Mouse (Mus musculus) neural tube, embryonic 15.5 days (tissue): ENCODE measurements around the gene Hal. TPM values are rescaled to one million over a fixed set of nuclear protein-coding genes. Genes with fewer than 3 reads are reported as not detected.
A peak's percentile ranks its signal among the peaks of the same experiment; 100 is the strongest.

ENCODE experiments used
- ATAC-seq: fragments of 200-750 bp; cut with Nextera tagmentation; 2 replicates; pipeline ENCODE4 v1.8.0; 2017; ENCODE audit warnings: mild to moderate bottlenecking, moderate TSS enrichment, moderate library complexity; ENCODE audit not compliant: low FRiP score
- H3K27ac ChIP-seq: fragments of 300-500 bp; sonication (generic); replicated peaks from 2 replicates; pipeline ENCODE4 v1.5.1; 2015; ENCODE audit warnings: mild to moderate bottlenecking, inconsistent platforms
- H3K27me3 ChIP-seq: fragments of 300-500 bp; sonication (generic); replicated peaks from 2 replicates; pipeline ENCODE4 v1.6.1; 2015; ENCODE audit warnings: inconsistent platforms
- H3K36me3 ChIP-seq: fragments of 300-500 bp; sonication (generic); 2 replicates; pipeline ENCODE4 v1.6.1; 2015; ENCODE audit warnings: inconsistent platforms
- H3K4me1 ChIP-seq: fragments of 300-500 bp; sonication (generic); 2 replicates; pipeline ENCODE4 v1.6.1; 2015; ENCODE audit warnings: inconsistent platforms
- H3K4me2 ChIP-seq: fragments of 300-500 bp; sonication (generic); 2 replicates; pipeline ENCODE4 v1.6.1; 2015; ENCODE audit warnings: inconsistent platforms, mild to moderate bottlenecking, moderate library complexity
- H3K4me3 ChIP-seq: fragments of 300-500 bp; sonication (generic); replicated peaks from 2 replicates; pipeline ENCODE4 v1.5.1; 2015; ENCODE audit warnings: mild to moderate bottlenecking, inconsistent platforms
- H3K9ac ChIP-seq: fragments of 300-500 bp; sonication (generic); replicated peaks from 2 replicates; pipeline ENCODE4 v1.6.1; 2015; ENCODE audit warnings: mild to moderate bottlenecking, inconsistent platforms
- H3K9me3 ChIP-seq: fragments of 300-500 bp; sonication (generic); replicated peaks from 2 replicates; pipeline ENCODE4 v1.6.1; 2016; ENCODE audit warnings: inconsistent platforms
- WGBS: fragments of 180-500 bp; shearing (Covaris S2); methylation state at CpG from one replicate; pipeline ENCODE4 v1.1.7; 2015; ENCODE audit warnings: mixed read lengths; 5-methylcytosine and 5-hydroxymethylcytosine counted together
- polyA plus RNA-seq: library from polyadenylated mRNA; unstranded; fragments of >200 nt; fragmentation: Nextera tagmentation; extraction: Ambion mirVana; gene quantifications from 2 replicates; pipeline ENCODE4 v1.2.1, GENCODE M21; 2015

Gene Hal
- polyA plus RNA-seq: 0.09 and 0.24 TPM in 2 replicates

DNA sequence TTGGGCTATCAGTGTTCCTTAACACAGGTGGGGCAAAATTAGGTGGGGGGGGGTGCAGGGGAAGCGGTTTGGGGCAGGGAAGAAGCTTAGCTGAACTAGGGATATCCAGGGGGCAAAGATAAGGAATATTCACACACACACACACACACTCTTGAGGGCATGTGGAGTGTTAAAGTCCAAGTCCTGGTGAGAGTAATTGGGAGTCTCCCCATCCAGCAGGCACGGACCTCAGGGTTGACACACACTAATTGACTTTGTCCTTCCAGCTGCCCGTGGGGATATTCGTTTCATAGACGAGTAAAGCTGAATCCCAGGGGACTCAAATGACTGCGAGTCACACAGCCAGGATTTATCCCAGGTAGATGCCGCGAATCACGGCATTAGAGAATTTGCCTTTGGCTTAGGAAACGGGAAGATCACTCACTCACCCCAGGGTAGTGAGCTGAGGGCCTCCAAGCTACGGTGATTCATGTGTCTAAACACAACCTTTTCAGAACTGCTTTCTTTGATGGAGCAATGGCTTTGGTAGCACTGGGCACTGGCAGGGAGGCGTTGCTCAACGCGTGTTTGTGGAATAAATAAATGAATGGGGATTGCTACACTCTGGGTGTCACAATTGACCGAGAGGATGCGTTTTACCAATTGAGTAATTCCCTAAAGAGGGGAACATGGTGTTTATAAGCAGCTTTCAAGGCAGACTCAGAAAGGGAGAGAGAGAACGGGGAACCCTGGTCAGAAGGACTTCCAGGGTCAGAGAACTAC is at the start of gene Hal:
Hal (plus strand) TSS at position 703 of the 762 bp plus-strand sequence.
- ATAC-seq: no peak
- no peaks in the 10 kb centered on the region for H3K27me3 ChIP-seq
- no peak within 1 kb of the TSS for H3K4me2 ChIP-seq
- WGBS: 55% methylated on average over 17 of the region's 17 CpGs
- peaks cover 2% of the 10 kb centered on the region; the same call in 1 of the 2 replicates for H3K36me3 ChIP-seq
- no peak within 1 kb of the TSS for H3K4me3 ChIP-seq
- H3K27ac ChIP-seq: no peak within 1 kb of the TSS
- no peak within 1 kb of the TSS for H3K9ac ChIP-seq
- no peaks in the 10 kb centered on the region for H3K4me1 ChIP-seq
- no peaks in the 10 kb centered on the region for H3K9me3 ChIP-seq

DNA sequence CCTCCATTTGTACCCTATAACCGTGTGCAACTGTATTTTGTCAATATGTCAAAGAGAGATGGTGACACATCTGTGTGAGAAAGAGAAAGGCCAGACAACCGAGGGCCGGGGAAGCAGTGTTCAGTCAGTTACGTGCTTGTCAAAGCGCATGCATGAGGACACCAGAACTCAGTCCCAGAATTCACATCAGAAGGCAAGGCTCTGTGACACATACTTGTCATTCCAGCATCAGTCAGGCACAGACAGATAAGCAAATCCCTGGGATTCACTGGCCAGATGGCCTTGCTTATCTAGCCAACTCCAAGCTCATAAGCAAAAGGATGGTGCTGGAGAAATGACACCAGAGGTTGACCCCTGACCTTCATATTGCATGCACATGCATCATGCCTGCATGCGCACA is 47.1 kb upstream of the Hal start:
- H3K9ac ChIP-seq: no peak overlapping the region
- no peak overlapping the region for H3K27ac ChIP-seq
- WGBS: 92% methylated on average over 6 of the region's 6 CpGs
- H3K9me3 ChIP-seq: no peaks in the 10 kb centered on the region
- H3K4me1 ChIP-seq: no peaks in the 10 kb centered on the region
- no peak overlapping the region for H3K4me3 ChIP-seq
- no peaks in the 10 kb centered on the region for H3K36me3 ChIP-seq
- H3K4me2 ChIP-seq: no peak overlapping the region
- H3K27me3 ChIP-seq: no peaks in the 10 kb centered on the region
- no peak for ATAC-seq

DNA sequence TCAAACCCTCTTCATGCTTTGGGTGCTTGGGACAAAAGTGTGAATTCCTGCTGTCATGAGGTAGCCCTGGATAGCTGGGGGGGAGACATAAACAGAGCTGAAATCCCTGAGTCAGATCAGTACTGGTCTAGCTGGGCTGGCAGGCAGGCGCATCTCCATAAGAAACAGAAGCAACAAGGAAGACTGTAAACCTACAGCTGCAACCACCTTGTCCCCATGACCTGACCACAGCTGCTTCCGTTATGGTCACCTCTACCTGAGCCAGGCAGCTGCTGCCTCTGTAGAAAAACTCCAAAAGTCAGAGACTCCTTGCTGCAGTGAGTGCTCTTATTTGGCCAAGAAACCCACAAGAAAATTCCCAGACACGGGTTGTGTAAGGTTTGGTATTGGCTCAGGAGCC is 46.4 kb upstream of the Hal start:
- Histone ChIP-seq H3K27me3 (no peaks in the 10 kb centered on the region), H3K4me1 (no peaks in the 10 kb centered on the region), H3K4me2 (no peak overlapping the region), H3K27ac (no peak overlapping the region), H3K36me3 (no peaks in the 10 kb centered on the region), H3K9me3 (no peaks in the 10 kb centered on the region), H3K9ac (no peak overlapping the region), H3K4me3 (no peak overlapping the region)
- WGBS: 81% methylated on average over 3 of the region's 3 CpGs
- ATAC-seq: no peak

DNA sequence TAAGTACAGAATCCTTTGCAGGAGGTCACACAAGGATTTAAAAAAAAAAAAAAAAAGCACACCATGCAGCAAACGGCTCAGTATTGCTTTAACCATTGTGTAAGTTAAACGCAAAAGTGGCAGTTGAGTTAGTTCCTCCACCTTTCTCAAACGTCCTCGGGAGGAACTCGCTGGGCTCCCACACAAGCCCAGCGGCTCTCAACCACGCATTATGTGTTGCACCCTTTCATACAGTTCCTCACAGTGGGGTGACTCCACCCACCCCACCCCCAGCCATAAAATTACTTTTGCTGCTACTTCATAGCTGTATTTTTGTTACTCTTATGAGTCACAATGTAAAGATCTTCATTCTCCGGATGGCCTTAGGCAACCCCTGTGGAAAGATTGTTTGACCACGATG is 44.2 kb upstream of the Hal start:
- Histone ChIP-seq H3K9ac (no peak overlapping the region), H3K27me3 (no peaks in the 10 kb centered on the region), H3K4me1 (no peaks in the 10 kb centered on the region), H3K36me3 (no peaks in the 10 kb centered on the region), H3K9me3 (no peaks in the 10 kb centered on the region), H3K27ac (no peak overlapping the region), H3K4me3 (no peak overlapping the region), H3K4me2 (no peak overlapping the region)
- 77% methylated on average over 9 of the region's 9 CpGs for WGBS
- ATAC-seq: no peak

DNA sequence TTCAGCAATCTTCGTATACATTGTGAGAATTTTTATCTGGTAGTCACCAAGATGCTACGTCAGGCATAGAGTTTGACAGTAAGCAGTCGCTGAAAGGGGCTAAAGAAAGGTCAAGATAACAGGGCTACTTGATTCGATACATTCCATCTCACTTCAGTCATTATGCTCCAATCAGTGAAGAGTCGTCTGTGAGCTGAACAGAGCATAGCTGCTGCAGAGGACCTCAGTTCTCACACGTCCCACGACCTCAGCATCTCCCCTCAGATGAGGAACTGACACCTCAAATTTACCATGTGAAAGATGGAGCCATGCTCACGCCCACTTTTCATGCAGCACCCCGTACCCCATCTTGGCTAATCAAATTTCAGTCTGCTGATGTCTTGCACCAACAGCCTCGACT is 41.2 kb upstream of the Hal start:
- no peak overlapping the region for H3K27ac ChIP-seq
- ATAC-seq: no peak
- H3K4me1 ChIP-seq: peaks cover 5% of the 10 kb centered on the region; the same call in 1 of the 2 replicates
- 76% methylated on average over 10 of the region's 10 CpGs for WGBS
- no peak overlapping the region for H3K4me3 ChIP-seq
- H3K27me3 ChIP-seq: no peaks in the 10 kb centered on the region
- no peak overlapping the region for H3K4me2 ChIP-seq
- no peaks in the 10 kb centered on the region for H3K36me3 ChIP-seq
- H3K9me3 ChIP-seq: no peaks in the 10 kb centered on the region
- H3K9ac ChIP-seq: no peak overlapping the region

DNA sequence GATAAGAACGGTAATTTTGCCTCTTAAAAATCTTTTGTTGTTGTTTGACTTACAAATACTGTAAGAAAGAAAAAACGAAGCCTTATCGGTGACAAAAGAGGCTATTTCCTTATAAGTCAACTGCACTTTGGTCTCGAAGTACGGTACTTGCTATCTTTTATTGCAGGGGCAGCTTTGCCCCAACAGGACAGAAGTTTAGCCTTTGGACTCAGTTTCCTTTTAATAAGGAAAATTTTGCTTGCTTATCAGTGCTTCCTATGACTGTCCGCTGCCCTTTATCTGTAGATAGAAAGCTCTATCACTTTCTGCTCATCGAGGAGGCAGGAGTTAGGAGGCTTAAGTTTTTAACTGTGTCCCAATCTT is 33.9 kb upstream of the Hal start:
- Histone ChIP-seq H3K27me3 (no peaks in the 10 kb centered on the region), H3K9me3 (no peaks in the 10 kb centered on the region), H3K4me2 (peak overlapping the region; percentile 71), H3K27ac (no peak overlapping the region), H3K36me3 (no peaks in the 10 kb centered on the region), H3K9ac (0 out of 2 replicates have a peak overlapping the region, but pooled peaks have one; percentile 23), H3K4me1 (peaks cover 19% of the 10 kb centered on the region), H3K4me3 (peak overlapping the region; percentile 88)
- ATAC-seq: no peak
- WGBS: 61% methylated on average over 7 of the region's 7 CpGs

DNA sequence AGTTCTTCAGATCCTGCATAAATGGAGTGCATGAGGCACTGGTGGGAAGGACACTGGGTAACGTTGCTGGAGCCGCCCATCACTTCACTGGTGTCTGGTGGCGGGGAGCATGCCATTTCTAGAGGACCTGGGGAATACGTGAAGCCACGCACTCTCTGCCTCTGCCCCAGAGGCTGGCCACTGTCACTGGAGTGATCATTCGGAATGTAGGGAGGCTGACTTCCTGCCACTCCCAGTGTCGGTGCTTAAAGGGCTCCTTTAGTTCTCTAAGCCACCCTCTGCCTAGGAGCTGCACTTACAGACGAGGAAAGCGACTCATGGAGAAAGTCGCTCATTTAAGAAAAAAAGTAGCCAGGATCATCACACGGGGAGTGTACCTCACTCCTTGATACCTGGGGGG is 28.5 kb upstream of the Hal start:
- Histone ChIP-seq H3K27ac (no peak overlapping the region), H3K4me1 (peaks cover 6% of the 10 kb centered on the region), H3K4me3 (no peak overlapping the region), H3K4me2 (no peak overlapping the region), H3K9ac (no peak overlapping the region), H3K36me3 (peaks cover 41% of the 10 kb centered on the region), H3K27me3 (no peaks in the 10 kb centered on the region), H3K9me3 (no peaks in the 10 kb centered on the region)
- no peak for ATAC-seq
- WGBS: 86% methylated on average over 11 of the region's 11 CpGs

DNA sequence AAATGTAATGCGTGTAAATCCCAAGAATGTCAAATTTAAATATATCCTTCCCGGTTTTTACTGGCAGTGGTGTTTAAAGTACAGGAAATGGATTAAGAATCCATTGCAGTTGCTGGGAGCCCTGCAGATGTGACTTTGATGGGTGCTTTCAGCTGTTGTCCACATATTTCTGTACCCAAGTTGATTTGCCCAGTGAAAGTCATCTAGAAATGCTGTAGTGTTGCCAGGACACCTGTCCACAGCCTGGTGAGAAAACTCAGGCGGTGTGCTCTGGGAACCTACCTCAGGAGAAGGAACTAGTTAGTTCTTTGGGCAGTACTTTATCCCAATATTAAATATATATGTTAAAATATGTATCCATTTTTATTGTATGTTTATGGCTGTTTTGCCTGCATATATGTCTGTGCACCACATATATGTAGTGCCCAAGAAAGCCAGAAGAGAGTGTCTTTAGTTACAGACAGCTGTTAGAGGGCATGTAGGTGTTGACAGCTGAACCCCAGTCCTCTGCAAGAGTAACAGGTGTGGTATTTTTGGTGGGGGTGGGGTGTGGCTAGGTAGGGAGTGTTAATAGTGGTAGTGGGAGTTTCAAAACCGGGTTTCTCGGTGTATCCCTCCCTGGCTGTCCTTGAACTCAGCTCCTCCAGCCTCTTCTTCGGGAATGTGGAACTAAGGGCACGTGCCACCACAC is 25.7 kb upstream of the Hal start:
- Histone ChIP-seq H3K4me3 (no peak overlapping the region), H3K27me3 (no peaks in the 10 kb centered on the region), H3K9ac (no peak overlapping the region), H3K4me2 (no peak overlapping the region), H3K9me3 (no peaks in the 10 kb centered on the region), H3K4me1 (no peaks in the 10 kb centered on the region), H3K27ac (no peak overlapping the region), H3K36me3 (peaks cover 57% of the 10 kb centered on the region)
- 95% methylated on average over 7 of the region's 7 CpGs for WGBS
- no peak for ATAC-seq

DNA sequence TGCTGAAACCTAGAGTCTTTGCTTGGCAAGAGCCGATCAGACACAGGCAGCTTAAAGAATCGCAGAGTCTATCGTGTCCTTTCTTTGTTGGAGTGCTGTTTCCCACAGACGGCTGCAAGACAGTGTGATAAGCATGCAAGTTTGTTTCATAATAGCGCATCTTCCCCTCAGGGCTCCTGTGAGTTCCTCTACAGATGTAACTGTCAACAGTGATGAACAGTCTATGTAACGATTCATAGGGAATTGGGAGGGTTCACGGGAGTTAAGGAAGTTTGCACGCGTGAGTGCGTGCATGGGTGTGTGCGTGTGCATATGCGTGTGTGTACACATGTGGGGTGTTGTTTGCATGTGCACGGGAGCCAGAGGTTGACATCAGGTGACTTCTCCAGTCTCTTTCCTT is 25.0 kb upstream of the Hal start:
- peaks cover 58% of the 10 kb centered on the region for H3K36me3 ChIP-seq
- no peak overlapping the region for H3K27ac ChIP-seq
- H3K4me2 ChIP-seq: no peak overlapping the region
- 93% methylated on average over 13 of the region's 13 CpGs for WGBS
- no peaks in the 10 kb centered on the region for H3K4me1 ChIP-seq
- H3K9me3 ChIP-seq: no peaks in the 10 kb centered on the region
- H3K27me3 ChIP-seq: no peaks in the 10 kb centered on the region
- no peak overlapping the region for H3K4me3 ChIP-seq
- H3K9ac ChIP-seq: no peak overlapping the region
- ATAC-seq: no peak

DNA sequence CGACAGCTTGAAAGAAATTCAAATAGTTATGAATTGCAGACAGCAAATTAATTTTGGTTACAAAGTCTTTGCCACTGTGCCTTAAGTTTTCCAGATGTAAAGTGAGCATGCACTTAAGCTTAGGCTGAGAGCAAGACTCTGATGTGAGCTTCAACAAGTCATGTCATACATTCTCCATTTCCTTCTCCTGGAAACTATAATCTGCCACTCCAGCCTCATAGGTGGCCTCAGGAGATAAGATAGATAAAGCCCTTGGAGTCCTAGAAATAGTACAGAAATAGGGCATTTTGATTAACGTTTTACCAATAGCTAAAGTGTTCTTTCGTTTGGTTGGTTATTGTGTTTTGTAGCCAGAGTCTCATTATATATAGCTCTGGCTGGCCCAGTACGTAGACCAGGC is 21.3 kb upstream of the Hal start:
- H3K4me1 ChIP-seq: no peaks in the 10 kb centered on the region
- H3K36me3 ChIP-seq: peaks cover 64% of the 10 kb centered on the region
- no peak overlapping the region for H3K27ac ChIP-seq
- no peak for ATAC-seq
- H3K9ac ChIP-seq: no peak overlapping the region
- no peak overlapping the region for H3K4me2 ChIP-seq
- H3K4me3 ChIP-seq: no peak overlapping the region
- no peaks in the 10 kb centered on the region for H3K9me3 ChIP-seq
- H3K27me3 ChIP-seq: no peaks in the 10 kb centered on the region
- 96% methylated on average over 4 of the region's 4 CpGs for WGBS

DNA sequence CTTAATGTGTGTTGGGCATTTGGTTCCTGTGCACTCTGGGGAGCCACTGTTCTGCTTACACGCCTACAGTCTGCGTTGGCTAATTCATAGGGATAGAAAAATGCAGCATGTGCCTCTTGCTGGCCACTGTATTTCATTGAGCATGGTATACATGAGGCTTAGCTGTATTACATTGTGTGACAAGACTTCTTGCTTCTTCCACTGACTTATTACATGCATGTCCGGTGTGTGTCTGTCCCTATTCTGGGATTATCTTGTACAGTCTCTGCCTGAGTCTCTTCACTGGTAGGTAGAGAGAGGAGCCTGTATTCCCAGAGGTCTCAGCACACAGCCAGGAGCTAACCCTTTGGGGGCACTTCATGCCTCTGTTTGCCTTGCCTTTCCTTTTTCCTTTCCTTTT is 20.8 kb upstream of the Hal start:
- no peaks in the 10 kb centered on the region for H3K9me3 ChIP-seq
- H3K27me3 ChIP-seq: no peaks in the 10 kb centered on the region
- H3K36me3 ChIP-seq: peaks cover 65% of the 10 kb centered on the region
- ATAC-seq: no peak
- no peak overlapping the region for H3K4me3 ChIP-seq
- H3K4me1 ChIP-seq: no peaks in the 10 kb centered on the region
- no peak overlapping the region for H3K27ac ChIP-seq
- no peak overlapping the region for H3K4me2 ChIP-seq
- H3K9ac ChIP-seq: no peak overlapping the region
- 94% methylated on average over 3 of the region's 3 CpGs for WGBS

DNA sequence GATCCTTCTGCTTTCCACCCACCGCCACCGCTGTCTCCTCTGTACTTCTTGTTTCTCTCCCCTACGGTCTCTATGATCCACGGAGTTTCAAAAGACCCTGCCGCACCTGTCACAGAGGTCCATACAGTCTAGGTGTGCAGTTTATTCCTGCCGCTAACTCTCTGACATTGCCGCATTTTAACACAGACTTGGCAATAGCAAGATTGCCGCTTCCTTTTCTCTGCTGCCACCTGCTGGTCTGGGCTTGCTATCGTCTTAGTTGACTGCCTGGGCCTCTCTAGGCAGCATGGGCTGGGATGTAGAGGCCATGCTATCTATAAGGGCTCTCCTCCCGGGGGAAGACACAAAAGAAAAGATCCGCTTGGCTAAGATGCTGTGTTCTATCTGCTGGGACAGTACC is 17.2 kb upstream of the Hal start:
- no peak; the same call in 1 of the 2 replicates for ATAC-seq
- Histone ChIP-seq H3K4me1 (no peaks in the 10 kb centered on the region), H3K4me3 (no peak overlapping the region), H3K9me3 (no peaks in the 10 kb centered on the region), H3K27ac (no peak overlapping the region), H3K9ac (no peak overlapping the region), H3K36me3 (peaks cover 65% of the 10 kb centered on the region), H3K27me3 (no peaks in the 10 kb centered on the region), H3K4me2 (no peak overlapping the region)
- 54% methylated on average over 11 of the region's 11 CpGs for WGBS
